Mouse (Mus musculus) heart, embryonic 16.5 days (tissue): ENCODE results near the gene Glp2r. TPM values are rescaled to one million over a fixed set of nuclear protein-coding genes. Genes with fewer than 3 reads are reported as not detected.

Experiments used
- polyA plus RNA-seq: library from polyadenylated mRNA; unstranded; fragments of >200 nt; fragmentation: Nextera tagmentation; extraction: Ambion mirVana; gene quantifications from 2 replicates; pipeline ENCODE4 v1.2.1, GENCODE M21; 2015

The Glp2r gene
- polyA plus RNA-seq, 1 experiment from 2014 or later = 0.07 TPM

Other genes with a start within 250 kb of the Glp2r start
- not detected in 2 replicates for gene Rcvrn, start 75.8 kb downstream of the Glp2r start, polyA plus RNA-seq
- gene Gsg1l2, start 3.5 kb upstream of the Glp2r start, polyA plus RNA-seq = not detected in 2 replicates
- gene Dhrs7c, start 27.0 kb upstream of the Glp2r start, polyA plus RNA-seq = 23.3 and 29.9 TPM in 2 replicates
- gene Usp43, start 151.0 kb upstream of the Glp2r start, polyA plus RNA-seq = 0.88 and 1.2 TPM in 2 replicates
- 0.45 and 1.8 TPM in 2 replicates for gene Cfap52, start 194.5 kb upstream of the Glp2r start, polyA plus RNA-seq
- gene Stx8, start 195.0 kb upstream of the Glp2r start, polyA plus RNA-seq = 52.3 and 58.7 TPM in 2 replicates